ENCODE assay signal across 33 mouse cellular contexts in genomic region chr14:12455064-12455591, GRCm38 (mm10).
DNase-seq lines count a peak whose midpoint lies in the region; ATAC-seq and TF ChIP-seq lines count a peak whose summit lies in the region.
"Had no signal": no experiment of that assay in that cellular context is flagged by ENCODE, and none has a peak within 500 bp of the region (broad histone marks: within the 10 kb centered on the region; RNA-seq: fewer than 3 reads in every experiment).

No protein-coding gene starts in this region.

- H3K9me3 ChIP-seq in forebrain, embryonic 13.5 days (replicated peaks): no peaks in the 10 kb centered on the region
- H3K9me3 ChIP-seq in forebrain, embryonic 10.5 days: no peaks in the 10 kb centered on the region
- H3K9me3 ChIP-seq in forebrain, embryonic 14.5 days (replicated peaks; ENCODE audit: control insufficient read depth, low read length): no peaks in the 10 kb centered on the region
- H3K9me3 ChIP-seq in forebrain, postnatal 0 days (ENCODE audit: low read length): no peaks in the 10 kb centered on the region
- H3K9me3 ChIP-seq: embryonic facial prominence, embryonic 10.5 days; embryonic facial prominence, embryonic 13.5 days; G1E; heart, embryonic 10.5 days; heart, embryonic 13.5 days had no signal

- no peak overlapping the region for H3K9ac ChIP-seq in forebrain, embryonic 13.5 days
- H3K9ac ChIP-seq in forebrain, embryonic 14.5 days (ENCODE audit: low read length): no peak overlapping the region
- no peak overlapping the region for H3K9ac ChIP-seq in forebrain, postnatal 0 days
- H3K9ac ChIP-seq: embryonic facial prominence, embryonic 13.5 days; heart, embryonic 13.5 days; hindbrain, embryonic 14.5 days had no signal

- 62% methylated on average over 8 of the region's 8 CpGs for WGBS in forebrain, embryonic 13.5 days
- WGBS in forebrain, embryonic 10.5 days: 87% methylated on average over 8 of the region's 8 CpGs
- WGBS in forebrain, embryonic 14.5 days: 50% methylated on average over 8 of the region's 8 CpGs
- 50% methylated on average over 8 of the region's 8 CpGs for WGBS in forebrain, postnatal 0 days

- no peak overlapping the region for H3K4me2 ChIP-seq in forebrain, embryonic 13.5 days
- H3K4me2 ChIP-seq in forebrain, embryonic 14.5 days (ENCODE audit: low read length): no peak overlapping the region
- H3K4me2 ChIP-seq in forebrain, postnatal 0 days (ENCODE audit: low read depth): no peak overlapping the region
- H3K4me2 ChIP-seq: embryonic facial prominence, embryonic 13.5 days; heart, embryonic 13.5 days; hindbrain, embryonic 14.5 days had no signal

- peaks cover 15% of the 10 kb centered on the region for H3K4me1 ChIP-seq in forebrain, embryonic 13.5 days
- peaks cover 9% of the 10 kb centered on the region; the same call in 1 of the 2 replicates for H3K4me1 ChIP-seq in forebrain, embryonic 10.5 days
- peaks cover 5% of the 10 kb centered on the region; the same call in 1 of the 2 replicates for H3K4me1 ChIP-seq in forebrain, embryonic 14.5 days (ENCODE audit: control insufficient read depth, insufficient read depth, low read length)
- H3K4me1 ChIP-seq in forebrain, postnatal 0 days (ENCODE audit: insufficient read depth): peaks cover 8% of the 10 kb centered on the region
- H3K4me1 ChIP-seq: heart, embryonic 10.5 days; heart, embryonic 13.5 days had no signal

- peak; percentile 67; the same call in 1 of the 2 replicates for ATAC-seq in forebrain, embryonic 13.5 days
- peak; percentile 67 for ATAC-seq in forebrain, embryonic 14.5 days
- ATAC-seq in forebrain, postnatal 0 days: peak; percentile 28
- ATAC-seq: hindbrain, postnatal 0 days; inflammation-experienced regulatory T-cells, adult 6 months; intestine, embryonic 16.5 days; Patski had no signal

- H3K36me3 ChIP-seq in forebrain, embryonic 13.5 days (ENCODE audit: poor library complexity, severe bottlenecking): 0 out of 2 replicates have a peak, but pooled peaks cover 4% of the 10 kb centered on the region
- no peaks in the 10 kb centered on the region for H3K36me3 ChIP-seq in forebrain, embryonic 10.5 days (replicated peaks)
- peaks cover 6% of the 10 kb centered on the region; the same call in 1 of the 2 replicates for H3K36me3 ChIP-seq in forebrain, embryonic 14.5 days (ENCODE audit: control insufficient read depth, insufficient read depth, low read length)
- peaks cover 6% of the 10 kb centered on the region for H3K36me3 ChIP-seq in forebrain, postnatal 0 days (ENCODE audit: insufficient read depth)
- H3K36me3 ChIP-seq: embryonic facial prominence, embryonic 10.5 days; embryonic facial prominence, embryonic 13.5 days; G1E; heart, embryonic 10.5 days; heart, embryonic 13.5 days had no signal

- H3K4me3 ChIP-seq in forebrain, embryonic 13.5 days: no peak overlapping the region
- H3K4me3 ChIP-seq in forebrain, embryonic 10.5 days: no peak overlapping the region
- H3K4me3 ChIP-seq in forebrain, embryonic 14.5 days (ENCODE audit: low read depth, low read length): no peak overlapping the region
- no peak overlapping the region for H3K4me3 ChIP-seq in forebrain, postnatal 0 days (ENCODE audit: low read depth, low read length)
- H3K4me3 ChIP-seq: embryonic facial prominence, embryonic 10.5 days; embryonic facial prominence, embryonic 13.5 days; erythroblast, embryonic 14.5 days; heart, adult 2 months; heart, embryonic 10.5 days; heart, embryonic 13.5 days had no signal

- 0 out of 2 replicates have a peak, but pooled peaks cover 4% of the 10 kb centered on the region for H3K27me3 ChIP-seq in forebrain, embryonic 13.5 days
- H3K27me3 ChIP-seq in forebrain, embryonic 10.5 days (ENCODE audit: poor library complexity, severe bottlenecking): no peaks in the 10 kb centered on the region; the same call in none of the 2 replicates
- H3K27me3 ChIP-seq in forebrain, embryonic 14.5 days (replicated peaks; ENCODE audit: control insufficient read depth, insufficient read depth, low read length): no peaks in the 10 kb centered on the region
- no peaks in the 10 kb centered on the region for H3K27me3 ChIP-seq in forebrain, postnatal 0 days (ENCODE audit: insufficient read depth, low read length)
- H3K27me3 ChIP-seq: CH12.LX; embryonic facial prominence, embryonic 13.5 days; heart, embryonic 13.5 days had no signal

- no peak for DNase-seq in forebrain, embryonic 10.5 days (ENCODE audit: extremely low spot score, low spot score)
- DNase-seq in right cerebral cortex, adult 18-20 months: peak; percentile 13
- no peak for DNase-seq in right cerebral cortex, postnatal 4 days
- DNase-seq in forebrain, embryonic 14.5 days (ENCODE audit: low spot score): peak; percentile 51
- no peak for DNase-seq in forebrain, postnatal 0 days
- DNase-seq in kidney, adult 8-10 months: no peak
- no peak for DNase-seq in embryo, embryonic 10 days (ENCODE audit: low spot score)
- DNase-seq: adrenal gland, adult 2 months; adrenal gland, postnatal 14 days; B cell, adult 2 months; cerebellum, adult 11-12 months; cerebellum, adult 8-10 months; cerebellum, postnatal 14 days; embryo, embryonic 11 days; gastrocnemius, postnatal 10 days; gastrocnemius, postnatal 36 days; heart, adult 2 months; heart, postnatal 14 days; heart, postnatal 4 days; kidney, adult 18-20 months had no signal

- no peak for TF ChIP-seq CTCF in forebrain, postnatal 0 days (IDR thresholded peaks at IDR 0.05; ENCODE audit: low read depth)

- H3K27ac ChIP-seq in forebrain, embryonic 13.5 days: no peak overlapping the region
- H3K27ac ChIP-seq in forebrain, embryonic 10.5 days: no peak overlapping the region
- no peak overlapping the region for H3K27ac ChIP-seq in forebrain, embryonic 14.5 days (ENCODE audit: low read depth, low read length)
- no peak overlapping the region for H3K27ac ChIP-seq in forebrain, postnatal 0 days (ENCODE audit: low read depth, low read length)
- H3K27ac ChIP-seq: embryonic facial prominence, embryonic 10.5 days; embryonic facial prominence, embryonic 13.5 days; heart, adult 2 months; heart, embryonic 10.5 days; heart, embryonic 13.5 days; hindbrain, embryonic 14.5 days; hindbrain, postnatal 0 days had no signal

Comparison
In these comparisons a context has a peak if more than half of its experiments do, and no peak if none do; other contexts are left out.
1. DNase-seq: peak in right cerebral cortex, adult 18-20 months (single experiment) and forebrain, embryonic 14.5 days (single experiment); none in forebrain, embryonic 10.5 days (single experiment), right cerebral cortex, postnatal 4 days (single experiment), forebrain, postnatal 0 days (single experiment), kidney, adult 8-10 months (0 of 2) and embryo, embryonic 10 days (single experiment).
2. Peak in every context shown above with its lines, with median percentiles within 50 percentile points of each other: ATAC-seq.